Mouse (Mus musculus): ENCODE data around the gene Gm2007.
"Not testable (repeated sequence)": the region's sequence is repeated elsewhere in the genome, so short reads cannot be mapped to it uniquely, and the experiment has no call there.

Gm2007 gene

DNA sequence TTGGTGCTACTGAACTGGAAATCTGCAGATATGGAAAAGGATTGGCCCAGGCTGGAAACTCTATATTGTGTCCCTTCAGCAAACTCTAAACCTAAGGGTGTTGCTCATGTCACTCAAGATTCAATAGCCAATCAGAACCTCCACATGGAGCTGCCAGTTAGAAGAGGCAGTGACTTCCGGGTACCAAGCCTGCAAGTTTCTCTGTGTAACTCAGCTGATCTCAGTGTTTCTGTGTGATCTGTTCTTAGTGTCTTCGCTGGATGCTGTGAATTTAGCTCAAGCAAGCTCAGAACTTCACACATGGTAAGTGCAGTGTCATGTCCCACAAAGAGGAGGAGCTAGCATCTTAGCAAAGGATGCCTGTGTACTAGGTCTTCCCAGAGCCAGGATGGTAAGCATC lies at the start of gene Gm2007:
Gm2007 (plus strand) TSS at position 301 of the 400 bp plus-strand sequence.
- not testable (repeated sequence) for DNase-seq (ENCODE audit: extremely low spot score)

GRCm38 (mm10) chr2:175703546-175703945 lies 37.8 kb upstream of the Gm2007 start, which contains the start of gene Zfp969:
TSS of gene Zfp969 (minus strand) at chr2:175703646.
- DNase-seq (ENCODE audit: extremely low spot score): not testable (repeated sequence)

DNA sequence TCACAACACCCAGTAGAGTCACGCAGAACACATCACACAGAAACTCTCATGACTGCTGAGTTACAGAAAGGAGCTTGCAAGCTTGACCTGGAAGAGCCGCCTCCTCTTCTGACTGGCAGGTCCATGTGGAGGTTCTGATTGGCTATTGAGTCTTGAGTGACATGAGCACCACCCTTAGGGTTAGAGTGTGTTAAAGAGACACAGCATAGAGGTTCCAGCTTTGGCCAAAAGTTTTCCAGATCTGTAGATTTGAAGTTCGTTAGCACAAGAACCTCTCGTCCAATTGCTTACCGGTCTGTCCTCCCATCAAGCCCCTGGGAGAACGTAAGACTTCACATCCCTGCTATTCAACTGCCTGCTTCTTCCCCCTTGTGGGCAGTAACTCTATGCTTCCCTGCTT lies 59.7 kb downstream of the Gm2007 start, which contains the start of gene Gm14288:
Gm14288 (minus strand) TSS at position 101 of the 400 bp plus-strand sequence.
- DNase-seq (ENCODE audit: extremely low spot score): not testable (repeated sequence)

Data from embryo, embryonic 9.5 days (tissue).